Mouse (Mus musculus): ENCODE results near the gene Arhgap32. TPM values are rescaled to one million over a fixed set of nuclear protein-coding genes. Genes with fewer than 3 reads are reported as not detected.

Gene Arhgap32
- total and polyA plus RNA-seq, 3 experiments: 0.38 to 0.41 TPM; not detected in 1

DNA sequence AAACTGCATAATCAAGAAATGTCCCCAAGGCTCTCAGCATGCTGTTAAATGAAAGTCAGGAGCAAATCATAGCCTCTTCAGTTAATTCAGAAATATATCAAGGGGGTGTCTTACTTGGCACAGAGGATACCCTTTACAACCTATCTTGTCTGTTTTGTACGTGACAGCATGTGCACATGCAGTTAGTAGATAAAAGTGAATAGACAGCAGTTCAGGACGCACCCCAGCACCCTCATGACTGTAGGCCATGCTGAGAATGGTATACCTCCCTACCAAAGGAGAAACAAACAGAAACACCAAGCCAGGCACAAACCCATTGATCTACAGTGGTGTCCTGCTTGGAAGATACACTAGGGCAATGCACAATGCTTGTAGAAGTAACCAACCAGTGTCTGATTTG, 14.4 kb upstream of the Arhgap32 start:
- in situ Hi-C loops (cut with MboI; ENCODE audit: low pct_ligation_motif_present, low pct_unique_long_range_greater_than_20kb, low sequenced_read_pairs) (no loop called here), dilution Hi-C loops (cut with MboI; ENCODE audit: extremely low pct_ligation_motif_present, extremely low pct_unique_long_range_greater_than_20kb, low sequenced_read_pairs) (no loop called here)
- DNase-seq (ENCODE audit: extremely low read depth): no peak
- H3K4me2 ChIP-seq (ENCODE audit: insufficient read depth, low read depth, poor library complexity, severe bottlenecking): no peak overlapping the region
- no peak overlapping the region for H3K9ac ChIP-seq (ENCODE audit: insufficient read depth, low read depth)
- H3K27ac ChIP-seq (ENCODE audit: insufficient read depth, low read depth): no peak overlapping the region
- H3K4me1 ChIP-seq (ENCODE audit: control insufficient read depth in 1 of 2, insufficient read depth in 2 of 2): no peaks in the 10 kb centered on the region
- no peaks in the 10 kb centered on the region for H3K9me3 ChIP-seq (replicated peaks; ENCODE audit: low read length)
- H3K27me3 ChIP-seq (replicated peaks): no peaks in the 10 kb centered on the region
- TF ChIP-seq MYC (IDR thresholded peaks at IDR 0.05; ENCODE audit: low read depth, low read length) (no peak), JUND (conservative IDR thresholded peaks at IDR 0.05; ENCODE audit: low read depth, low read length) (no peak), RCOR1 (conservative IDR thresholded peaks at IDR 0.05; ENCODE audit: low read depth, low read length) (no peak), MXI1 (IDR thresholded peaks at IDR 0.05; ENCODE audit: low read depth, low read length) (no peak), ZMIZ1 (IDR thresholded peaks at IDR 0.05; ENCODE audit: low read depth, low read length) (no peak)
- H3K4me3 ChIP-seq (replicated peaks in 1 of 3; ENCODE audit: low read depth in 2 of 3, low read length in 2 of 3, poor library complexity in 1 of 3): no peak overlapping the region
- H3K79me2 ChIP-seq (replicated peaks; ENCODE audit: control insufficient read depth, extremely low read depth, insufficient read depth, poor library complexity, severe bottlenecking): no peaks in the 10 kb centered on the region
- H3K36me3 ChIP-seq (replicated peaks in 1 of 2; ENCODE audit: control insufficient read depth in 1 of 2, insufficient read depth in 1 of 2, low read length in 1 of 2): no peaks in the 10 kb centered on the region

DNA sequence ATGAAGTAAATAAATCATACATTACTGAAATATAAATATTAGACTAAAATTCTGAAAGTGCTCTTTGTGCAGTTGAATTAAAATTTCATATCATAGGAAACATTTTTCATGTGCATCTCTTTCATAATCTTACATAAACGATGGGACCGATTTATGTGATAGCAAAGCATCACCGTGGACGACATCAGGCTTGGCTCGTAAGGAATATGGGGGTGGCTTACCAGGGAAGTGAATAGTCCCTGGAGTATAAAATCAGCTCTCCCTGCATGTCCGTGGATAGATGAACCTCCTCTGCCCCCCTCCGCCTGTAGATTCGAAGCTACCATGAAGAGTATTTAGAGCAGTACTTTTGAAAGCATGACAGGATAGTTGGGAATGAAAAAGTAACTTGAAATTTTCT, 11.3 kb upstream of the Arhgap32 start:
- Histone ChIP-seq H3K4me1 (ENCODE audit: control insufficient read depth in 1 of 2, insufficient read depth in 2 of 2) (no peaks in the 10 kb centered on the region), H3K27ac (ENCODE audit: insufficient read depth, low read depth) (no peak overlapping the region), H3K79me2 (replicated peaks; ENCODE audit: control insufficient read depth, extremely low read depth, insufficient read depth, poor library complexity, severe bottlenecking) (no peaks in the 10 kb centered on the region), H3K9ac (ENCODE audit: insufficient read depth, low read depth) (no peak overlapping the region), H3K27me3 (replicated peaks) (no peaks in the 10 kb centered on the region), H3K36me3 (replicated peaks in 1 of 2; ENCODE audit: control insufficient read depth in 1 of 2, insufficient read depth in 1 of 2, low read length in 1 of 2) (no peaks in the 10 kb centered on the region), H3K4me3 (replicated peaks in 1 of 3; ENCODE audit: low read depth in 2 of 3, low read length in 2 of 3, poor library complexity in 1 of 3) (no peak overlapping the region), H3K4me2 (ENCODE audit: insufficient read depth, low read depth, poor library complexity, severe bottlenecking) (no peak overlapping the region), H3K9me3 (replicated peaks; ENCODE audit: low read length) (no peaks in the 10 kb centered on the region)
- dilution Hi-C loops (cut with MboI; ENCODE audit: extremely low pct_ligation_motif_present, extremely low pct_unique_long_range_greater_than_20kb, low sequenced_read_pairs) (no loop called here), in situ Hi-C loops (cut with MboI; ENCODE audit: low pct_ligation_motif_present, low pct_unique_long_range_greater_than_20kb, low sequenced_read_pairs) (no loop called here)
- no peak for DNase-seq (ENCODE audit: extremely low read depth)
- TF ChIP-seq CHD2 (IDR thresholded peaks at IDR 0.05; ENCODE audit: low read length) (no peak), JUN (IDR thresholded peaks at IDR 0.05; ENCODE audit: insufficient read depth, low read depth, low read length) (no peak), ZMIZ1 (IDR thresholded peaks at IDR 0.05; ENCODE audit: low read depth, low read length) (no peak), NELFE (IDR thresholded peaks at IDR 0.05; ENCODE audit: low read depth, low read length) (no peak)

DNA sequence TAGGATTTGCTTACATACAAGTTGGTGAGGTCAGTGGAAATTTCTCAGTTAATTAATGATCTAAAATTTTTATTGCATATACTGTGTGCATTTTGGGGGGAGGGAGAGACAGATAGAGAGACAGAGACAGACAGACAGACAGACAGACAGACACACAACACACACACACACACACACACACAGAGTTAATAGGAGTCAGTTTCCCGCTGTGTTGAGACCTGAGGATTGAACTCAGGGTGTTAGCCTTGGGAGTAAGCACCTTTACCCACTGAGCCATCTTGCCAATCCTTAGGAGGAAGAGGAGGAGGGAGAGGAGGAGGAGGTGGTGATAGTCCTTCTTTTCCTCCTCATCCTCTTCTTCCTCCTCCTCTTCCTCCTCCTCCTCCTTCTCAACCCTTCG, 5.6 kb upstream of the Arhgap32 start:
- TF ChIP-seq USF2 (conservative IDR thresholded peaks at IDR 0.05; ENCODE audit: low read depth, low read length) (no peak), ZNF384 (IDR thresholded peaks at IDR 0.05; ENCODE audit: low read depth, low read length) (no peak), GABPA (IDR thresholded peaks at IDR 0.05; ENCODE audit: insufficient replicate concordance, low read depth, low read length) (no peak), HCFC1 (IDR thresholded peaks at IDR 0.05; ENCODE audit: low read depth, low read length) (no peak), E2F4 (IDR thresholded peaks at IDR 0.05; ENCODE audit: insufficient replicate concordance, low read depth, low read length) (no peak), SMC3 (IDR thresholded peaks at IDR 0.05; ENCODE audit: low read depth, low read length) (no peak), PAX5 (IDR thresholded peaks at IDR 0.05; ENCODE audit: low read length) (no peak), MAFK (IDR thresholded peaks at IDR 0.05; ENCODE audit: insufficient replicate concordance, low read length) (no peak), CHD1 (IDR thresholded peaks at IDR 0.05; ENCODE audit: low read depth, low read length) (no peak), MEF2A (IDR thresholded peaks at IDR 0.05; ENCODE audit: borderline replicate concordance, low read depth, low read length) (no peak), BHLHE40 (IDR thresholded peaks at IDR 0.05; ENCODE audit: low read depth, low read length) (no peak), SIN3A (IDR thresholded peaks at IDR 0.05; ENCODE audit: low read length) (no peak), CTCF (conservative IDR thresholded peaks at IDR 0.05 in 1 of 2, IDR thresholded peaks at IDR 0.05 in 1 of 2; ENCODE audit: low read depth in 2 of 2, low read length in 2 of 2) (no peak), MAX (IDR thresholded peaks at IDR 0.05; ENCODE audit: low read length) (no peak), MAZ (IDR thresholded peaks at IDR 0.05; ENCODE audit: low read depth, low read length) (no peak), CHD2 (IDR thresholded peaks at IDR 0.05; ENCODE audit: low read length) (no peak), JUND (conservative IDR thresholded peaks at IDR 0.05; ENCODE audit: low read depth, low read length) (no peak)
- H3K4me1 ChIP-seq (ENCODE audit: control insufficient read depth in 1 of 2, insufficient read depth in 2 of 2): no peaks in the 10 kb centered on the region
- no peak overlapping the region for H3K27ac ChIP-seq (ENCODE audit: insufficient read depth, low read depth)
- dilution Hi-C loops (cut with MboI; ENCODE audit: extremely low pct_ligation_motif_present, extremely low pct_unique_long_range_greater_than_20kb, low sequenced_read_pairs): no loop called here
- no peaks in the 10 kb centered on the region for H3K9me3 ChIP-seq (replicated peaks; ENCODE audit: low read length)
- H3K4me2 ChIP-seq (ENCODE audit: insufficient read depth, low read depth, poor library complexity, severe bottlenecking): no peak overlapping the region
- H3K27me3 ChIP-seq (replicated peaks): no peaks in the 10 kb centered on the region
- in situ Hi-C loops (cut with MboI; ENCODE audit: low pct_ligation_motif_present, low pct_unique_long_range_greater_than_20kb, low sequenced_read_pairs): no loop called here
- no peaks in the 10 kb centered on the region for H3K79me2 ChIP-seq (replicated peaks; ENCODE audit: control insufficient read depth, extremely low read depth, insufficient read depth, poor library complexity, severe bottlenecking)
- no peak for DNase-seq (ENCODE audit: extremely low read depth)
- H3K4me3 ChIP-seq (replicated peaks in 1 of 3; ENCODE audit: low read depth in 2 of 3, low read length in 2 of 3, poor library complexity in 1 of 3): no peak overlapping the region
- H3K9ac ChIP-seq (ENCODE audit: insufficient read depth, low read depth): no peak overlapping the region
- no peaks in the 10 kb centered on the region for H3K36me3 ChIP-seq (replicated peaks in 1 of 2; ENCODE audit: control insufficient read depth in 1 of 2, insufficient read depth in 1 of 2, low read length in 1 of 2)

All from CH12.LX (cell line).